Mouse (Mus musculus) forebrain, embryonic 11.5 days (tissue): Measurements from ENCODE around the gene Rybp. TPM values are rescaled to one million over a fixed set of nuclear protein-coding genes. Genes with fewer than 3 reads are reported as not detected.

Source experiments
- ATAC-seq: fragments of 200-750 bp; cut with Nextera tagmentation; replicated peaks from 2 replicates; pipeline ENCODE4 v1.8.0; 2017; ENCODE audit warnings: moderate TSS enrichment; ENCODE audit not compliant: low FRiP score
- DNase-seq: peaks from one replicate; pipeline ENCODE4 v3.0.0-alpha.2; 2017; ENCODE audit warnings: low spot score
- H3K27ac ChIP-seq: fragments of 300-500 bp; sonication (generic); 2 replicates; pipeline ENCODE4 v1.5.1; 2014; ENCODE audit warnings: low read depth, low read length
- H3K27me3 ChIP-seq: fragments of 300-500 bp; sonication (generic); 2 replicates; pipeline ENCODE4 v1.6.1; 2014; ENCODE audit warnings: mild to moderate bottlenecking, low read length, mixed read lengths; ENCODE audit not compliant: control insufficient read depth, insufficient read depth
- H3K36me3 ChIP-seq: fragments of 300-500 bp; sonication (generic); 2 replicates; pipeline ENCODE4 v1.6.1; 2014; ENCODE audit warnings: mild to moderate bottlenecking, low read length, moderate library complexity, mixed read lengths; ENCODE audit not compliant: control insufficient read depth, insufficient read depth
- H3K4me1 ChIP-seq: fragments of 300-500 bp; sonication (generic); replicated peaks from 2 replicates; pipeline ENCODE4 v1.6.1; 2014; ENCODE audit warnings: low read length, mixed read lengths; ENCODE audit not compliant: control insufficient read depth, insufficient read depth
- H3K4me2 ChIP-seq: fragments of 300-500 bp; sonication (generic); 2 replicates; pipeline ENCODE4 v1.6.1; 2014; ENCODE audit warnings: low read depth, mild to moderate bottlenecking, low read length, moderate library complexity, mixed read lengths; ENCODE audit not compliant: severe bottlenecking
- H3K4me3 ChIP-seq: fragments of 300-500 bp; sonication (generic); 2 replicates; pipeline ENCODE4 v1.5.1; 2014; ENCODE audit warnings: low read depth, low read length
- H3K9ac ChIP-seq: fragments of 300-500 bp; sonication (generic); 2 replicates; pipeline ENCODE4 v1.6.1; 2014; ENCODE audit warnings: low read length
- H3K9me3 ChIP-seq: fragments of 300-500 bp; sonication (generic); 2 replicates; pipeline ENCODE4 v1.6.1; 2016; ENCODE audit warnings: low read length, mixed read lengths; ENCODE audit not compliant: control insufficient read depth
- WGBS: fragments of 180-500 bp; shearing (Covaris S2); extraction: QIAGEN DNeasy Blood & Tissue Kit; methylation state at CpG from one replicate; pipeline ENCODE4 v1.1.7; 2014; 5-methylcytosine and 5-hydroxymethylcytosine counted together
- polyA plus RNA-seq: library from polyadenylated mRNA; unstranded; fragments of >200 nt; fragmentation: Nextera tagmentation; extraction: Ambion mirVana; gene quantifications from 2 replicates; pipeline ENCODE4 v1.2.1, GENCODE M21; 2014

Gene Rybp
- polyA plus RNA-seq = 11.3 and 11.4 TPM in 2 replicates

GRCm38 (mm10) chr6:100287334-100288015 is at the start of gene Rybp:
TSS of gene Rybp (minus strand) at chr6:100287485.
- H3K4me3 ChIP-seq = peak within 1 kb of the TSS; percentile 77
- H3K9ac ChIP-seq = peak within 1 kb of the TSS; percentile 91
- H3K9me3 ChIP-seq = no peaks in the 10 kb centered on the region
- peak within 1 kb of the TSS; percentile 91 for H3K27ac ChIP-seq
- H3K27me3 ChIP-seq = peaks cover 14% of the 10 kb centered on the region; the same call in 1 of the 2 replicates
- peaks cover 8% of the 10 kb centered on the region; the same call in 1 of the 2 replicates for H3K4me1 ChIP-seq
- ATAC-seq (peak; percentile 96), DNase-seq (peak; percentile 98)
- H3K36me3 ChIP-seq = no peaks in the 10 kb centered on the region
- peak within 1 kb of the TSS; percentile 96 for H3K4me2 ChIP-seq
- WGBS = 0% methylated on average over 53 of the region's 112 CpGs

- H3K9me3 ChIP-seq = no peaks in the 10 kb centered on the region
- 7% methylated on average over 14 of the region's 14 CpGs for WGBS
- no peaks in the 10 kb centered on the region for H3K36me3 ChIP-seq
- no peak overlapping the region for H3K27ac ChIP-seq
- H3K9ac ChIP-seq = no peak overlapping the region
- H3K4me1 ChIP-seq = peaks cover 16% of the 10 kb centered on the region
- no peak overlapping the region for H3K4me3 ChIP-seq
- peaks cover 26% of the 10 kb centered on the region for H3K27me3 ChIP-seq
- peak; percentile 39; the same call in 1 of the 2 replicates for ATAC-seq
- peak; percentile 57 for DNase-seq
- H3K4me2 ChIP-seq = peak overlapping the region; percentile 42; the same call in 1 of the 2 replicates
Observed at GRCm38 (mm10) chr6:100336591-100337148, 49.4 kb upstream of the Rybp start.

GRCm38 (mm10) chr6:100335506-100336144 is 48.3 kb upstream of the Rybp start:
- under 1% methylated on average over 18 of the region's 18 CpGs for WGBS
- Histone ChIP-seq H3K4me2 (peak overlapping the region; percentile 42; the same call in 1 of the 2 replicates), H3K4me1 (peaks cover 16% of the 10 kb centered on the region), H3K27me3 (peaks cover 26% of the 10 kb centered on the region), H3K9me3 (no peaks in the 10 kb centered on the region), H3K4me3 (peak overlapping the region; percentile 3; the same call in 1 of the 2 replicates), H3K27ac (no peak overlapping the region), H3K36me3 (no peaks in the 10 kb centered on the region), H3K9ac (peak overlapping the region; percentile 35; the same call in 1 of the 2 replicates)
- DNase-seq (peak; percentile 59), ATAC-seq (0 out of 2 replicates have a peak, but pooled peaks have one; percentile 30)

GRCm38 (mm10) chr6:100333745-100334144 is 46.5 kb upstream of the Rybp start:
- H3K36me3 ChIP-seq = no peaks in the 10 kb centered on the region
- H3K27me3 ChIP-seq = peaks cover 24% of the 10 kb centered on the region
- no peak overlapping the region for H3K4me3 ChIP-seq
- H3K4me1 ChIP-seq = peaks cover 16% of the 10 kb centered on the region
- ATAC-seq (no peak), DNase-seq (no peak)
- H3K9me3 ChIP-seq = no peaks in the 10 kb centered on the region
- H3K9ac ChIP-seq = no peak overlapping the region
- H3K27ac ChIP-seq = no peak overlapping the region
- WGBS = 85% methylated on average over 7 of the region's 7 CpGs
- no peak overlapping the region for H3K4me2 ChIP-seq

- no peak overlapping the region for H3K4me2 ChIP-seq
- ATAC-seq = no peak
- no peak overlapping the region for H3K27ac ChIP-seq
- peaks cover 18% of the 10 kb centered on the region for H3K27me3 ChIP-seq
- no peaks in the 10 kb centered on the region for H3K9me3 ChIP-seq
- no peaks in the 10 kb centered on the region for H3K36me3 ChIP-seq
- no peak overlapping the region for H3K4me3 ChIP-seq
- H3K9ac ChIP-seq = no peak overlapping the region
- WGBS = 67% methylated on average over 4 of the region's 4 CpGs
- H3K4me1 ChIP-seq = peaks cover 16% of the 10 kb centered on the region
- no peak for DNase-seq
Observed at GRCm38 (mm10) chr6:100332479-100332878, 45.2 kb upstream of the Rybp start.

- H3K4me1 ChIP-seq = peaks cover 12% of the 10 kb centered on the region
- no peak overlapping the region for H3K4me3 ChIP-seq
- 47% methylated on average over 8 of the region's 8 CpGs for WGBS
- H3K27me3 ChIP-seq = peaks cover 11% of the 10 kb centered on the region
- DNase-seq = no peak
- H3K9me3 ChIP-seq = no peaks in the 10 kb centered on the region
- no peak overlapping the region for H3K9ac ChIP-seq
- H3K27ac ChIP-seq = no peak overlapping the region
- H3K36me3 ChIP-seq = no peaks in the 10 kb centered on the region
- no peak overlapping the region for H3K4me2 ChIP-seq
- no peak for ATAC-seq
Observed at GRCm38 (mm10) chr6:100331582-100331981, 44.3 kb upstream of the Rybp start.

- H3K9me3 ChIP-seq = no peaks in the 10 kb centered on the region
- no peaks in the 10 kb centered on the region for H3K36me3 ChIP-seq
- peaks cover 10% of the 10 kb centered on the region; the same call in 1 of the 2 replicates for H3K27me3 ChIP-seq
- no peak overlapping the region for H3K27ac ChIP-seq
- H3K4me1 ChIP-seq = peaks cover 7% of the 10 kb centered on the region; the same call in 1 of the 2 replicates
- WGBS = 68% methylated on average over 9 of the region's 9 CpGs
- no peak overlapping the region for H3K9ac ChIP-seq
- DNase-seq = no peak
- H3K4me3 ChIP-seq = no peak overlapping the region
- H3K4me2 ChIP-seq = no peak overlapping the region
- ATAC-seq = no peak
Observed at GRCm38 (mm10) chr6:100331055-100331454, 43.8 kb upstream of the Rybp start.

- Histone ChIP-seq H3K4me1 (no peaks in the 10 kb centered on the region), H3K9ac (no peak overlapping the region), H3K27me3 (peaks cover 7% of the 10 kb centered on the region; the same call in 1 of the 2 replicates), H3K4me2 (no peak overlapping the region), H3K4me3 (no peak overlapping the region), H3K27ac (no peak overlapping the region), H3K36me3 (no peaks in the 10 kb centered on the region), H3K9me3 (no peaks in the 10 kb centered on the region)
- no peak for DNase-seq
- 82% methylated on average over 4 of the region's 4 CpGs for WGBS
- no peak for ATAC-seq
Observed at GRCm38 (mm10) chr6:100329542-100329941, 42.3 kb upstream of the Rybp start.
